Mouse (Mus musculus) lung, postnatal 0 days (tissue): ENCODE measurements around the gene Trpc4ap.

ENCODE experiments used
- CTCF ChIP-seq: IDR thresholded peaks from 2 replicates; pipeline ENCODE4 v1.5.1; 2016; ENCODE audit warnings: antibody characterized with exemption, mild to moderate bottlenecking
- EP300 ChIP-seq: IDR thresholded peaks from 2 replicates; pipeline ENCODE4 v1.6.1; 2016; ENCODE audit warnings: antibody characterized with exemption, mild to moderate bottlenecking, control low read depth

DNA sequence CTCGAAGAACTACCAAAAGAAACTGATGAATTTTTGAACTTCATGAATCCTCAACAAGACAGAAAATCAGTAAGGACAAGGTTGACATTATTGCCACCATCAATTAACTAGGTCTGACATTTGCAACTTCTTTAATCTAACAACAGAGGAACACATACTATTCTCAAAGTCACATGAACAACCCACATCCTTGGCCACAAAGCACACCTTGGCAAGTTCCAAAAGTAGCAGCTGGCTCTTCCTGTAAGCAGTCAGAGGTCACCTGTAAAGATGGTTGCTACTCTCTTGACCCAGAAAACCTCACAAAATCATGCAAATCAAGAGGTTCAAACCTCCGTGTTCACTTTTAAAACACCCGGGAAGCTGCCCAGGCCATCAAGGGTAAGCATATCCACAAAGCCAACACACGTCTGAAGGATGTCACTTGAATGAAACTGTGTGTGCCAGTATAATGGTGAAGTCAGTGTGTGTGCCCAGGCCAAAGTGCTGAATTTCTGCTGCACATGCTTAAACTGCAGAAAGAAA, 12.5 kb downstream of the Trpc4ap start:
- TF ChIP-seq CTCF (no peak), EP300 (no peak)
